Mouse (Mus musculus): ENCODE measurements around the gene Atf1. TPM values are rescaled to one million over a fixed set of nuclear protein-coding genes. Genes with fewer than 3 reads are reported as not detected.
"Not testable (repeated sequence)": the region's sequence is repeated elsewhere in the genome, so short reads cannot be mapped to it uniquely, and the experiment has no call there.

Gene Atf1
- polyA plus RNA-seq, 1 experiment from 2014 or later: 17.5 TPM

GRCm38 (mm10) chr15:100247296-100247695, 19.7 kb downstream of the Atf1 start:
- Histone ChIP-seq H3K36me3 (peaks cover 93% of the 10 kb centered on the region), H3K4me1 (replicated peaks) (no peaks in the 10 kb centered on the region), H3K4me3 (no peak overlapping the region), H3K27me3 (no peaks in the 10 kb centered on the region), H3K27ac (no peak overlapping the region), H3K9ac (no peak overlapping the region), H3K4me2 (no peak overlapping the region), H3K9me3 (no peaks in the 10 kb centered on the region)
- WGBS: 94% methylated on average over 9 of the region's 9 CpGs
- no peak for ATAC-seq (ENCODE audit: low FRiP score)

DNA sequence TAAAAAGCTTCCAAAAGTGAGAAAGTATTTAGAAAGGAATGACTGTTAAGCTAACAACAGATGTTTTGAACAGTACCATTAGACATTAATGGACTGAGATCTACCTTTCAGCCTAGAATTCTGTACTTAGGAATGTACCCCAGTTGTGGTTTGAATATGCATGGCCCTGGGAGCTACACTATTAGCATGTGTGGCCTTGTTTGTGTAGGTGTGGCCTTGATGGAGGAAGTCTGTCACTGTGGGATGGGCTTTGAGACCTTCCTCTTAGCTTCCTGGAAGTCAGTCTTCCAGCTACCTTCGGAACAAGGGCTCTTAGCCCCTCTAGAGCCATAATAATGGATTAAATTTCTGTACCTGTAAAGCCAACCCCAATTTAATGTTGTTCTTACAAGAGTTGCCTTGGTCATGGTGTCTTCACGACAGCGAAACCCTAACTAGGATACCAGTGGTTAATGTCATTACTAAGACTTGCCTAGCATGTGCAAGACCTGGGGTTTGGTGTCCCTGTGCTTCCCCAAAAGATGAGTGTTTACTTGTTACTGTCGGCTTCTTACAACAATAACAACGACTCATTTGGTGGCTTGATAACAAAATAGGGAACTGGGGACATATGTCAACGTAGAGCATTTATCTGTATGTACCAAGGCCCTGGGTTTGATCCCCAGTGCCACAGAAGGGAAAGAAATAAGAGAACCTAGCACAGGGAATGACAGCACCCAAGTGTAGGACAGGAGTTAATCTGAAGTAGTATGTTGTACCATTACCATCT, 21.2 kb downstream of the Atf1 start:
- no peak overlapping the region for H3K4me3 ChIP-seq
- H3K36me3 ChIP-seq: peaks cover 94% of the 10 kb centered on the region
- H3K9ac ChIP-seq: no peak overlapping the region
- H3K27me3 ChIP-seq: no peaks in the 10 kb centered on the region
- no peaks in the 10 kb centered on the region for H3K9me3 ChIP-seq
- no peaks in the 10 kb centered on the region for H3K4me1 ChIP-seq (replicated peaks)
- H3K27ac ChIP-seq: no peak overlapping the region
- ATAC-seq (ENCODE audit: low FRiP score): no peak
- no peak overlapping the region for H3K4me2 ChIP-seq
- 97% methylated on average over 6 of the region's 6 CpGs for WGBS

DNA sequence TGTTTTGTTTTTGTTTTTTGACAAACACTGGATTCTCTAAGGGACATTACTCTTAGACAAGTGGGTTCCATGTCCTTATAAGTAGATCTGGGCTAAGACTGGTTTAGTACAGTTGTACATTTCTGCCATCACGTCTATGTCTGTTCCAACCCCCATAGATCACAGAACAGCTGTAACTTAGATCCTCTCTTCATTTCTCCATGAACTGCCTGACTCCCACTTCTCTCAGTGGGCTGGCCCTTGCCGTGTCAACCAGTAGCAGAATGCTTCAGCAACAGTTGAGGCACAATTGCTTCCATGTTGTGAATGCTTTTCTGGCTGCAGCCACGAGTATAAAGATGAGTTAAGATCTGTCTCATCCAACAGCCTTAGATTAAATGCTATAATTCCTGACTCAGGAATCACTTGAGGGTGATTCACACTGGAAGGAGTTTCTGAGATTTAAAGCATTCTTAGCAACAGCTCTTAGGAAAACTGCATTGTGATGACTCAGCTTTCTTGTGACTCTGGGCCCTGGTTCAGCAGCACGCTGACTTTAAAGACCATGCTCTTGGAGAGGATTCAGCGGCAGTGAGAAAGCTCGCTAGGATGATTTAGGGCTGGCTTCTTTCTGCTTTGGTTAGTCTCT, 23.6 kb downstream of the Atf1 start:
- no peak for ATAC-seq (ENCODE audit: low FRiP score)
- H3K9me3 ChIP-seq: no peaks in the 10 kb centered on the region
- peaks cover 98% of the 10 kb centered on the region for H3K36me3 ChIP-seq
- no peak overlapping the region for H3K9ac ChIP-seq
- no peak overlapping the region for H3K4me3 ChIP-seq
- no peaks in the 10 kb centered on the region for H3K27me3 ChIP-seq
- WGBS: 92% methylated on average over 6 of the region's 6 CpGs
- no peak overlapping the region for H3K27ac ChIP-seq
- H3K4me2 ChIP-seq: no peak overlapping the region
- H3K4me1 ChIP-seq (replicated peaks): no peaks in the 10 kb centered on the region

DNA sequence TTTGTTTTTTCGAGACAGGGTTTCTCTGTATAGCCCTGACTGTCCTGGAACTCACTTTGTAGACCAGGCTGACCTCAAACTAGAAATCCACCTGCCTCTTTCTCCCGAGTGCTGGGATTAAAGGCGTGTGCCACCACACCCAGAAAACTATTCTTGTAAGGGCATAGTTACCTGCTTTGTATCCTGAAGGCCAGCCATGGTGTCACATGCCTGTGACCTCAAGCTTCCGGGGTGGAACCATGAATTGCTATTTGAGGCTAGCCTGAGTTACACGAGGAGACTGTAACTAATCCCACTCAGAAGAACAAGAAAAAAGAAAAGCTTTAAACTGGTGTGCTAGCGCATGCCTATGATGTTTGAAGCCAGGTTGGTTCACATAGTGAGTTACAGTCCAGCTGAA, 28.8 kb downstream of the Atf1 start:
- H3K4me2 ChIP-seq: no peak overlapping the region
- 97% methylated on average over 6 of the region's 6 CpGs for WGBS
- ATAC-seq (ENCODE audit: low FRiP score): no peak
- no peak overlapping the region for H3K27ac ChIP-seq
- H3K36me3 ChIP-seq: peaks cover 78% of the 10 kb centered on the region
- H3K4me1 ChIP-seq (replicated peaks): no peaks in the 10 kb centered on the region
- H3K9me3 ChIP-seq: no peaks in the 10 kb centered on the region
- no peak overlapping the region for H3K4me3 ChIP-seq
- H3K27me3 ChIP-seq: no peaks in the 10 kb centered on the region
- no peak overlapping the region for H3K9ac ChIP-seq

DNA sequence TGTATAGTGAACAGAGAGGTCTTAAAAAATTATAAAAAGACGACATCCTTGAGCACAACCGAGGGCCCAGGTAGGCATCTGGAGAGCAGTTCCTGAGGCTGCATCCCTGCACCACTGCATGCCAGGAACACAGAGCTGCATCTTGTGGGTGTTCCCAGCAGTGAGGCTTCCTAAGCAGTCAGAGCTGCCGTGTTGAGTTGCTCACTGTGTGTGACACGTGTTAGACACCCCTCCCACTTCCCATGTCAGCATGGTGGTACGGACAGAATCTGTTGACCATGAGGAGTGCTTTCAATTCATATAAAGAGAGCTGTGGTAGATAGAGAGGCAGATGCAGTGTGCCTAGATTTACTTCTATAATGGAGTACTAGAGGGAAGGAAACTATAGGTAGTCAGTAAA, 29.7 kb downstream of the Atf1 start:
- Histone ChIP-seq H3K4me3 (no peak overlapping the region), H3K27me3 (no peaks in the 10 kb centered on the region), H3K4me2 (no peak overlapping the region), H3K36me3 (peaks cover 72% of the 10 kb centered on the region), H3K9me3 (no peaks in the 10 kb centered on the region), H3K9ac (no peak overlapping the region), H3K27ac (no peak overlapping the region), H3K4me1 (replicated peaks) (no peaks in the 10 kb centered on the region)
- 94% methylated on average over 5 of the region's 5 CpGs for WGBS
- ATAC-seq (ENCODE audit: low FRiP score): no peak

DNA sequence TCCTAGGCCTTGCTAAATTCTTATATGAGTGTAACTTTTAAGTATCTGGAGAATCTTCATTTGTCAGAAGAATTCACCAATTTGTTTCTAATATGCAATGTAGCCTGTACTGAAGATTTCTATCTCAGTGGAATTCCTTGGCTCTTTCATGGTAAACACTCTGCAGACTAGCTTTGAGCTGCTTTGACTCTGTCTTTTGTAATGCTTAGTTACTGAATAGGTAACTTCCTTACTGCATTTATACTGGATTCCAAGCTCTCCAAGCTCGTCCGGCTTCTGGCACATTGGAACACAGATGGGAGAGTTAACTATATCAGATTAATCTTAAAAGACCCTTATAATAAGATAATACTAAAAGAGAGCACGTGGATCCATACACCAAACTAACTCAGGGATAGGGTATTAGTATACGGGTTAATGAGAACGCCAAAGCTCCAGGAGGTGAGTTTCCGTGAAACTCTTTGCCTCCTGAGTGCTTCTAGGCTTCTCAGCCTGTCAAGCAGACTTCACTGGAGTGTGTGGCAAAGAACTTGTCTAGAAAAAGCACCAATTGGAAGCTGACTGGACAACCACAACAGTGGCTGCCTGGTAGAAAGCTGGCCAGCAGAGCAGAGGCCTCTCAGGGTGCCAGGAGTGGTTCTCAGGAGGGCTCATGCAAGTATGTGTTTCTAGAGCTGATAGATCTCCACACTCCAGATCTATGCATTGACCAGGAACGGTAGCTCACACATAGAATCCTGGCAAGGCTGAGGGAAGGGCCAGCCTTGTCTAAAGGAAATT, 31.2 kb downstream of the Atf1 start:
- Histone ChIP-seq H3K27me3 (no peaks in the 10 kb centered on the region), H3K36me3 (peaks cover 59% of the 10 kb centered on the region)
- ATAC-seq (ENCODE audit: low FRiP score): no peak

GRCm38 (mm10) chr15:100260351-100260750, 32.7 kb downstream of the Atf1 start:
- not testable (repeated sequence) for H3K4me2 ChIP-seq; H3K4me1 ChIP-seq (replicated peaks); H3K4me3 ChIP-seq; H3K9me3 ChIP-seq; H3K27ac ChIP-seq; ATAC-seq (ENCODE audit: low FRiP score); H3K27me3 ChIP-seq; H3K9ac ChIP-seq
- H3K36me3 ChIP-seq: peaks cover 44% of the 10 kb centered on the region
- WGBS: 92% methylated on average over 7 of the region's 7 CpGs

More for the DNA sequence above, 31.2 kb downstream of the Atf1 start:
- Histone ChIP-seq H3K9me3 (no peaks in the 10 kb centered on the region), H3K4me3 (no peak overlapping the region), H3K9ac (no peak overlapping the region), H3K4me2 (no peak overlapping the region), H3K4me1 (replicated peaks) (no peaks in the 10 kb centered on the region), H3K27ac (no peak overlapping the region)
- WGBS: 96% methylated on average over 7 of the region's 7 CpGs

GRCm38 (mm10) chr15:100263246-100263905, 35.8 kb downstream of the Atf1 start:
- H3K27me3 ChIP-seq: no peaks in the 10 kb centered on the region
- no peak overlapping the region for H3K4me3 ChIP-seq
- no peak for ATAC-seq (ENCODE audit: low FRiP score)
- 22% methylated on average over 4 of the region's 4 CpGs for WGBS
- H3K4me1 ChIP-seq (replicated peaks): no peaks in the 10 kb centered on the region
- no peak overlapping the region for H3K9ac ChIP-seq
- H3K27ac ChIP-seq: no peak overlapping the region
- H3K36me3 ChIP-seq: peaks cover 17% of the 10 kb centered on the region
- no peak overlapping the region for H3K4me2 ChIP-seq
- no peaks in the 10 kb centered on the region for H3K9me3 ChIP-seq

GRCm38 (mm10) chr15:100265586-100266325, 38.1 kb downstream of the Atf1 start:
- H3K4me2 ChIP-seq: no peak overlapping the region
- H3K27ac ChIP-seq: no peak overlapping the region
- no peak overlapping the region for H3K9ac ChIP-seq
- 90% methylated on average over 4 of the region's 5 CpGs for WGBS
- H3K9me3 ChIP-seq: no peaks in the 10 kb centered on the region
- H3K27me3 ChIP-seq: 0 out of 2 replicates have a peak, but pooled peaks cover 9% of the 10 kb centered on the region
- no peaks in the 10 kb centered on the region for H3K4me1 ChIP-seq (replicated peaks)
- no peak for ATAC-seq (ENCODE audit: low FRiP score)
- peaks cover 6% of the 10 kb centered on the region for H3K36me3 ChIP-seq
- H3K4me3 ChIP-seq: no peak overlapping the region

DNA sequence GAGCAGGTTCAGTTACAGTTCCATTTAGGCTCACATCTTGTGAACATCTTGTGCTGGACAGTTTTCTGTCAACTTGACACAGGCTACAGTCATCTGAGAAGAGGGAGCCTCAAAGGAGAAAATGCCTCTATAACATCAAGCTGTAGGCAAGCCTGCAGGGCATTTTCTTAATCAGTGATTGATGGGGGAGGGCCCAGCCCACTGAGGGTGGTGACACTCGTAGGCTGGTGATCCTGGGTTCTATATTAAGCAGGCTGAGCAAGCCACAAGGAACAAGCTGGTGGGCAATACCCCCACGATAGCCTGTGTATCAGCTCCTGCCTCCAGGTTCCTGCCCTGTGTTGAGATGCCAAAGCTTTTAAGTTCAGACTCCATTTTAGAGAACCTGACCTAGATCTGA, 41.3 kb downstream of the Atf1 start:
- Histone ChIP-seq H3K27me3 (0 out of 2 replicates have a peak, but pooled peaks cover 9% of the 10 kb centered on the region), H3K4me1 (replicated peaks) (no peaks in the 10 kb centered on the region), H3K27ac (no peak overlapping the region), H3K4me2 (no peak overlapping the region), H3K9me3 (0 out of 2 replicates have a peak, but pooled peaks cover 3% of the 10 kb centered on the region), H3K9ac (no peak overlapping the region), H3K36me3 (no peaks in the 10 kb centered on the region), H3K4me3 (no peak overlapping the region)
- 71% methylated on average over 2 of the region's 2 CpGs for WGBS
- no peak for ATAC-seq (ENCODE audit: low FRiP score)

- no peaks in the 10 kb centered on the region for H3K4me1 ChIP-seq (replicated peaks)
- 17% methylated on average over 9 of the region's 9 CpGs for WGBS
- H3K4me2 ChIP-seq: no peak overlapping the region
- 0 out of 2 replicates have a peak, but pooled peaks cover 9% of the 10 kb centered on the region for H3K27me3 ChIP-seq
- no peak overlapping the region for H3K9ac ChIP-seq
- no peaks in the 10 kb centered on the region for H3K36me3 ChIP-seq
- no peak for ATAC-seq (ENCODE audit: low FRiP score)
- no peak overlapping the region for H3K4me3 ChIP-seq
- no peak overlapping the region for H3K27ac ChIP-seq
- 0 out of 2 replicates have a peak, but pooled peaks cover 3% of the 10 kb centered on the region for H3K9me3 ChIP-seq
Observed at GRCm38 (mm10) chr15:100269776-100270175, 42.2 kb downstream of the Atf1 start.

All from hindbrain, embryonic 13.5 days (tissue).